Mouse (Mus musculus) A20 (cell line): ENCODE measurements around the gene Abca4.

ENCODE experiments used
- DNase-seq: peaks from one replicate; pipeline ENCODE4 v3.0.0-alpha.2; 2011; ENCODE audit warnings: low read depth, low spot score

Gene Abca4

DNA sequence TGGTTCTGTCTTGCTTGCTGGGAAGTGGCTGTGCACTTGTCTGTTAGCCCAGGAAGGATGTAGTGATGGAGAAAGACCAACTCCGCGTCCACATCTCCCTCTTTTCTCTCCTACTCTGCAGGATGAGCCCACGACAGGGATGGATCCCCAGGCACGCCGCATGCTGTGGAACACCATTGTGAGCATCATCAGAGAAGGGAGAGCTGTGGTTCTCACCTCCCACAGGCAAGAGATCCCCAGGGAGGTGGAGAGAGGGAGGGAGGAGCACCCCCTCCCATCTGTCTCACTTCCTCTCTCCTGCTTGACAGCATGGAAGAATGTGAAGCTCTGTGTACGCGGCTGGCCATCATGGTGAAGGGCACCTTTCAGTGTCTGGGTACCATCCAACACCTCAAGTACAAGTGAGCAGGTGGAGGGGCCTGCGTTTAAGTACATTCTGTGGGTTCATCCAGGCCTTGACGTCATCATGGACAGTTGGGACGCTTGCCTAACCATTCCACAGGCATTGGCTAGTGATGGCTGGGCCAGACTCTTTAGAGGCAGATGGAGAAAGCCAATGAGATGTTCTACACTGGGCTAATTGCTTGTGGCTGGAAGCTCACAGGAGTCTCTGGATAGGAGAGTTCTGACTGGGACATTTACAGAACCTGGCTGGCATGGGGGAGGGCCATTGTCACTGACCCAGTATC, 126.5 kb downstream of the Abca4 start:
- DNase-seq, result no peak

DNA sequence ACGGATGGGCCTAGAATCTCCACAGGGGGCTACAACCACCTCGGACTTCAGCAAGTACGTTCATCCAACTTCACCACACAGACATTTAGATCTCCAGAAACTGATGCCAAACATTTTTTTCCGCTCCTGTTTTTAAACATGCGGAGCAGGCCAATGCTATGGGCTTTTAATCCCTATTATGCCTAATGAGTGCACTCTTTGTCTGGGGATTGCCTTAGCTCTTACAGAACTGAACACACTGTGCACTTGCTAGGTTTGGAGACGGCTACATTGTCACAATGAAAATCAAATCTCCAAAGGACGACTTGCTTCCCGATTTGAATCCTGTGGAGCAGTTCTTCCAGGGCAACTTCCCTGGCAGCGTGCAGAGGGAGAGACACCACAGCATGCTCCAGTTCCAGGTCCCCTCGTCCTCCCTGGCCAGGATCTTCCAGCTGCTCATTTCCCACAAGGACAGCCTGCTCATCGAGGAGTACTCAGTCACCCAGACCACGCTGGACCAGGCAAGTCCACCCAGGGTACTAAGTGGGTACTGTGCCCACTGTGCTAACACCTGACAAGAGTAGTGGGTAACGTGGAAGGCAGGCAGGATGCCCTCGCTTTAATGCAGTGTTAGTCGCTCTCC, 129.4 kb downstream of the Abca4 start:
- no peak for DNase-seq

DNA sequence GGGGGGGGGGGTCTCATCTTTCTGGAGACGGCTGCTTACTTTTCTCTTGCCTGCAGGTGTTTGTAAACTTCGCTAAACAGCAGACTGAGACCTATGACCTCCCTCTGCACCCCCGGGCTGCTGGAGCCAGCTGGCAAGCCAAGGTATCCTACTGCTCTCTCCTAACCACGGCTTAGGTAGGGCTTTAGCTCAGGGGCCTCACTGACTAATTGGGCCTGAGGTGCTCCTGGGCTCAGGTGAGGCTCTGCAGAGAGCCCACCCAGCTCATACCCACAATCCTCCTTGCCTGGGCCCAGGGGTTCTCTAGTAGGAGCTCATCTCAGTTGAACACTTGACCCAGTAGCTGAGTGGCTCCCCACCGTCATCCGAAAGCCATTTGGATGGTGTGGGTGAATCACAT, 131.8 kb downstream of the Abca4 start:
- no peak for DNase-seq

DNA sequence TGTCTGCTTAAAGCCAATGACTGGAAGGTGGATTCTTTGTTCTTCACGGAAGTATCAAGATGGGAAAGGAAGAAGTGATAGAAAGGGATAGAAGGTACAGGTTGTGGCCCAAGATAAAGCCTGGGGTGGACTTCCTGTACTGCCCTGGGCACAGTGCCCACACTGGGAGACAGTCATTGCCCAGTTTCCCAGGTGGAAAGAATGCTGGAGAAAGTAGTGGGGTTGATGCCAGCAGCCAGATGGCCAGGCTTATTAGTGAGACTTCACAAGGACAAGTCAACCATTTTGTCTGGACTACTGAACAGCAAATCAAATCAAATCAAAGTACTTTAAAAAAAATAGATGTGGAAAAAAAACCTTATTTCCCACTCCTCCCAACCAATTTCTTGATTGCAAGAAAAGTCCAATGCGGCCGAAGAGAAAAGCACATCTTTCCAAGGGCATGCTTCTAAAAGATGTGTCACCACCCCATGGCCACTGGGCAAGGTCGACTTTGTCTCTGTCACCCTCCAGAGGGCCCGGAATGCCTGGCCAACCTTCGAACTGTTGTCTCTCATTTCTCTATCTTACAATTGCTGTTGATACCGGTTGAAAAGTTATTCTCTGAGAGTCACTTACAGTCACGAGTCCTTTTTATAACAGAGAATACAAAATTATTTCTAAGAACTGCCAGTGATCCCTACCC, 132.6 kb downstream of the Abca4 start:
- no peak for DNase-seq

DNA sequence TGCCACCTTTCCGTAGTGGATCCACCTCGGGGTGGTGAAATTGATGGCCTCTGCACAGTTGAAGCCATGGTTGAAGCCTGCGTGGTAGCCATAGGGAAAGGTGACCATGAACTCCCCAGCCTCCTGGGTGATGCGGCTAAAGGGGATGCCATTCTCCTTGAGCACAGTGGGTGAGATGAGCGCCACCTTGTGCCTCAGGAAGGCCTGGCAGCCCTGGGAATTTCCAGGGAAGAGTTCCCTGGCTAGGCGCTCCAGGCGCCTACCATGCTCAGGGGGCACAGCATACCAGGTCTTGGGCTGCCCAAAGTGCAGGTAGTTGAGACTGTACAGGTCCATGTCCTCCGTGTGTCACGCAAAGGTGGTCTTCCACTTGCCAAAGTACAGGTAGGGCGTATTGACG, 139.9 kb downstream of the Abca4 start:
- no peak for DNase-seq

DNA sequence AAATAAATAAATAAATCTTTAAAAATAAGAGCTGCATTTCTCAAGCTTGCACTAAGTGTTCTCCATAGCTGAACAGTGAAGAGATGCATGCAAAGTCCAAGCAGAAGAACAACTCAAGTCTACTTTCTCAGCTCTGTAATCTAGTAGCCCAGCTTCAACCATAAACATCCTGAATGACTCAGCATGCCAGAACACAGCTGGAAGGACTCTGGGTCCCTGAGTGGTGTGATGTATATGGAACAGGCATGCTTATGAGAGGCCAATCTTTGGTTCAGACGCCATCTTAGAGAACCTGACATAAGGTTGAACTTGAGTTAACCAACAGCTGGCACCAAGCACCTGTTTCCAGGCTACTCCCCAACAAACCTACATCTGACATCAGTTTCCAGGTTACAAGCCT, 142.7 kb downstream of the Abca4 start:
- DNase-seq, result no peak

DNA sequence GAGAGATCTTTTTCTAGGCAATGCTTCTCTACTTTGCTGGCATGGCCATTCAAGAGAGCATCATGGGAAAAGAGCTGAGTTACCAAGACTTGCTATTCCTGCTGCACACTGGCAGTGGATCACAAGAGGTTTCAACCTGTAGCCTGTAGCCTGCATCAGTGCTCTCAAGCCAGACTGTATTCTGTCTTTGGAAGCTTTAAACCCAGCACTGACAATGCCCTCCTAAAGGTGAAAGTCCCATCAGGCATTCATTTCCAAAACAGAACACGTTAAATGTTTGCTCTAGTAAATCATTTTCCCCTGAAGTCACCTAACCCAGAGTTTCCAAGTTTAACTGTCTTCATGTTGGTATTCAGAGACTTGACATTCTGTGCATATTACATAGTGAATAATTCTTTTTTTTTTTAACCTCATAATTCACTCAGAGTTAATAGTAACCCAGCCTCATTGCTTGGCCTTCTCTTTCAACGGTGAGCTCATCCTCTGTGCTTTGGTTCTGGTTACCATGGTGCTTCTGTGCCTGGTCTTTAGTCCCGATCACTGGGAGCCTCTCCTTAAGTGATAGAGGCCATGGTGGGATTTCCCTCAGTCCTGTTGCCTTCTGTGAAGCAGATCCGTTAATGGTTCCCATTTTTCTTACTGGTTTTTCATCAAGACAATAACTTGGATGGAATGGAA, 152.5 kb downstream of the Abca4 start:
- no peak for DNase-seq

DNA sequence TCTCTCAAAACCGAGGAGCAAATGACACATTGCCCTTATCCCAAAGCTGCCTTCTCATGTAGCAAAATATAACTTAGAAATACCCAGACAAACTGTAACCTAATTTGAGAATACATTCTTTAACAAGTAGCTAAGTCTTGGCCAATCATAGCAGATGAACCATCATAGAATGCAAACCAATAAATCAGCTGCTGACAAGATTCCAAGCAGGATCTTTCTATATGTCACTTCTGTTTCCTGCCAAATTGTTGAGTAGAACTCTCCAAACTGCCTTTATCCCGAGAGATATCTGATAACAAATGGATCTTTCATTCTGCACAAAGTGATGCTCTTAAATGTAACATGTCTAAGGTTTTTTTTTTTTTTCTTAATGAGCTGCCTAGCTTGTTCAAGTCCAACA, 154.3 kb downstream of the Abca4 start:
- DNase-seq, result no peak

DNA sequence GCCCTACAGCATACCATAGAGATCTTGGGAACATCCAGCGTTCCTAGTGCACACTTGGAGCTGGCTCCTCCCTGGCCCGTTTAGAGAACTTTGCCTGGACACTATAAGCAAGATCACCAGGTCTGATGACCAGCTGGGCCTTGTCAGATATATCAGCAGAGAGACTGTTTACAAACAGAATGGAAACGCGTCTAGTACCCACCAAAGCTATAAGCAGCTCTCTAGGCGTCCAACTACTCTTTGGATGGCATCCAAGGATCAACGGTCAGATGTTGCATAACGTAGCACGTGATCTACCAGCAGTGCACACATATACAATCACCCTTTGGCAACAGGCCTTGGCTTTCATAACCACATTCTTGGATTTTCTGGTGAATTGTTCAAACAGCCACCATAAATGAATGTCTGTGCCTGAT, 154.7 kb downstream of the Abca4 start:
- no peak for DNase-seq

DNA sequence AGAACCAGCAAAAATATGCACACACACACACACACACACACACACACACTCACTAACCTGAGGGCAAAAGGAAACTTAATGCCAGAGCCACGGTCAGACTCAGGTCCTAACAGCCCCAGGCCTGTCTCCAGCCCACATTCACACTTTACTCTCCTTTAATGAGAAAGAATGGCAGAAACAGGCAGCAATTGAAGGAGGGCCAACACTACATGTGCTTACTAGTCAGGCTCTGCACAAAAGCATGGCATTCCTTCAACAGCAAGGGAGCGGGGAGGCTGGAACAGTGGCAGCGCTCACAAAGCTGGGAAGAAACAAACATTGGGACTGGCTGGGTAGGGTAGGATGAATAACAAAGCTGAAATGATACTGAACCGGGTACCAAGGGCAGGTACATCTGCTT, 155.4 kb downstream of the Abca4 start:
- DNase-seq, result no peak

DNA sequence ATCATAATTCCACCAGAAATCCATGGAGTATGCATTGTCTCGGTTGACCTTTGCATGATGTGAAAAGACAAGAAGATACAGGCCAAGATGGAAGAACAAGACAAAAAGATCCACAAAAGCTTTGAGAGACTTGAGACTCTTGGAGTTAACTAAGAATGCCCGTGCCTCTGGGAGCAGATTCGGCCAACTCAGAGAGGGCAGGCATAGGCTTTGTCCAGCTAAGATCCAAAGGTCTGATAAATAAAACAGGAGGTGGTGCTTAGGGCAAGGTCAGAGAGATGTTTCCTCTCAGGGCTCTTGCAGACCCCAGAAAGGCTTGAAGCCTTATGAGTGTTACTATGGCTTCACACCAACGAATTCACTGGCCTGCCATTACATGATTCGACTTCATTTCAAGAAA, 155.8 kb downstream of the Abca4 start:
- DNase-seq, result no peak

DNA sequence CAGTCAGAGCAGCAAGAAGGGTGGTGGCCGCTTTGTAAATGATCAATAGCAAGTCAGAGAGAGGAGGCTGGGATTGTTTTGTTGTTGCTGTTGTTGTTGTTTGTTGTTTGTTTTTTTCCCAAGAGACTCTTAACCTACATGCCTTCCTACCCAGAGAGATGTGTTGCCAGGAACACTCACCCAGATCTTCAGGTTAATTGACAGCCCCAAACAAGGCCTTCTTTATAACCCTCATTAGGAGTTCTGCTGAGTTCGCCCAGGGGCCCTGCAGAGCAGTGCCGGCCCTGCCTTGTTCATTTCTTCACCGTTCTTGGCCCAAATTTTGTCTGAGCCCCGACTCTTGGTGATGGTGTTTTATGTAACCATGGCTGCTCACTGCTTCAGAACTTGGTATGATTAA, 156.2 kb downstream of the Abca4 start:
- DNase-seq, result no peak

DNA sequence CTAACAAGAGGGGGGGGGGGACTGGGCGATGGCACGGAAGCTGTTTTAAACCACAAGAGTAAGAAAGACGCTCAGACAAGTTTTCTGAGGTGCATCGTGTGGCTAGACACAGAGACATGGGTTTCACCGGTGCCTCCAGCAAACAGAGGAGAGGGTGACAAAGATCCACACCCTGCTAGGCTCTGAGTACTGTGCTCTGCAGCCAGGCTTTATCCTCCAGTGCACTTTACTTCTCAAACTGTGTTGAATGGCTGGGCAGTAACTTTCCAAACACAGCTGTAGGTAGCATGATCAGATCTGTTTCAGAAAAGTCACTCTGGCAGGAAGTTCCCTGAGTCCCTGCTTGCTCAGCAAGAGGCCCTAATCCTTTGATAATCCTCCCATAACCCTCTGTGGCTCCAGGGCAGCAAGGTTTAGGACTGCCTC, 158.1 kb downstream of the Abca4 start:
- no peak for DNase-seq

DNA sequence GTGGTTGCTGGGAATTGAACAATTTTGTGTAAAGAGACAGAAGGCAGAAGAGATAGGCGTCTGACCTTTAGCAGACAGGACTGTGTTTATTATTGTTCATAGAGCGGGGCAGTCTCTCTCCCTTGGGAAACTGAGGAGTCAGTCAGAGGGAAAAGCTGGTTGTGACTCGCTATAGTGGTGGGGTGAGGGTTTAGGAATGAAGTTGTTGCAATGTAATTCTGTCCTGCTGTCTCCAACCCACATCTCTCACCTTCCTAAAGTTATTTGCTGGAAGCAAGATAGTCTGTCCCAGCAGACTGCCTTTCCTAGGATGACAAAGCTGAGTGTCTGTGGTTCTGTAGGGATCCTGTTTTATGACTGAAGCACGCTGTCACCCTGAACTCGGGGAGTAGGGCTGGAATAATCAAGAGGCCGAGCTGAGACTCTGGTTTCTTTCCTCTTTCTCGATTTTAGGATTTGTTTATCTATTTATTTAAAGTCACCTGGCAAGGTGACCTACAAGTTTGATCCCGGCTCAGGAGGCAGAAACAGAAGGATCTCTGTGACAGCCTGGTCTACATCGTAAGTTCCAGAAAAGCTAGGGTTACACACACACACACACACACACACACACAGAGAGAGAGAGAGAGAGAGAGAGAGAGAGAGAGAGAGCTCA, 159.6 kb downstream of the Abca4 start:
- no peak for DNase-seq

DNA sequence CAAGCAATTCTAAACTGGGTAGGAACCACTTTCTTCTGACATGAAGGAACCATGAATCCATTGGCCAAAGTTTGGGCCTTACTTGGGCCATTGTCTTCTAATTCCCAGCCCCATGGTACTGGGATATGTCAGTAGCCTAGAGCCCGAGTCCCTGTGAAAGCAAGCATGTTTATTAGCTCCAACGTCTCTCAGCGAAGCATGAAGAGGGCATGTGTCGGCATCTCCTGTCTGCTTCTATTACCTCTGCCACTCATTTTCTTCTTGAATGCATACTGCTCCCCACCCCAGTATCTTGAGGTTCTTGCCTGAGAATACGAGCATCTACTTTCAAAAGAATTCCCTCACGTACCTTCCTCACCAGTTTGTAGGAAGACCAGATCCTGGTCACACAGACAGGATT, 161.5 kb downstream of the Abca4 start:
- no peak for DNase-seq

DNA sequence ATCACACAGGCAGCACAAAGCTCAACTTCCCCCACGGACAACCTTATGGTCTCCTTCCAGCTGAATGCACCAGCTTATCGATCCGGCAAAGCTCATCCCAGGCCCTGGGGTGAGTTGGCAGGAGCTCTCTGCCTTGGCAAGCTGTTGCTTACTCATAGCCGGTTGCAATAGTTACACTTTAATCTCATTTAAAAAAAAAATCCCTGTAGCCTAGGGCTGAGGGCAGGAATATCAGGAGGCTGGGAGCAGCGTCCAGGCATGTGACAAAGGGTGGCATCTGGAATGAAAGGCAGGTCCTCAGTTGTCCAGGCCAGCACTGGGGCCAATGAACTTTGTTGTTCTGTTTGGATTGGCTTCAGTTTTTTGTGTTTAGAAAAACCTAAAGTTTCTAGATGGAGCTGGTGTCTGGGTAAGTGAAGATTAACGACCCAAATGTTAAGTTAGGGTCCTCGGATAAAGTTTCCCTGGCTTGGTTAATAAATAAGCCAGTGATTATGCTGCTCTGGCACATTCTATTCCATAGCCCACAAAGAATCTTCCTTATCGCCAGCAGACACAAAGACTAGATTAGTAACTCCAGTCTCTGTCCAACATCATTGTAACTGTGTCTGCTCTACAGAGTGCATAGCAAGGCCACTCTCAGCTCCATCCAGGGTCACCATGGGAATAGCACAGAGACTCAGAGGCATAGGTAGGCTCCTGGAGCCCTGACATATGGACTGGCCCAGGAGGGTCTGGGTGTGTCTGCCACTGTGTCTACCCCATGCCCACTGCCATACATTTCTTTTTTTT, 162.2 kb downstream of the Abca4 start:
- DNase-seq, result no peak

DNA sequence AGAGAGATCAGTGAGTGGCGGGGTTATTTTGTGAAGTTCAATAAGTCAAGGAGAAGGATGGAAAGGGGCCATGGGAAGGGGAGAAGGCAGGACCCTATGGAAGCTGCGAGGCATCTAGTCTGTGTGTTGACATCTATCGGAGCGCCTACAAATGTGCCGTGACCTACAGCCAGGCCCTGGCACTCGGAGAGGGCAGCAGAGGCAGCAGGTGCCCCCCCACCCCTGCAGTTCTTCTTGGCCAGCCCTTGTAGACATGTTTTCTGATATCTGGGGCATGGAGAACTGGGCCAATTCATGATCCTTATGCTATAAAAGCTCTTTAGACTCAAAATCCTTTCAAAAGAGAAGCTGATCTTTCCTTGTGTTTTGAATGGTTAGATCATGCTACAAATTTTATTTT, 163.5 kb downstream of the Abca4 start:
- DNase-seq, result no peak

DNA sequence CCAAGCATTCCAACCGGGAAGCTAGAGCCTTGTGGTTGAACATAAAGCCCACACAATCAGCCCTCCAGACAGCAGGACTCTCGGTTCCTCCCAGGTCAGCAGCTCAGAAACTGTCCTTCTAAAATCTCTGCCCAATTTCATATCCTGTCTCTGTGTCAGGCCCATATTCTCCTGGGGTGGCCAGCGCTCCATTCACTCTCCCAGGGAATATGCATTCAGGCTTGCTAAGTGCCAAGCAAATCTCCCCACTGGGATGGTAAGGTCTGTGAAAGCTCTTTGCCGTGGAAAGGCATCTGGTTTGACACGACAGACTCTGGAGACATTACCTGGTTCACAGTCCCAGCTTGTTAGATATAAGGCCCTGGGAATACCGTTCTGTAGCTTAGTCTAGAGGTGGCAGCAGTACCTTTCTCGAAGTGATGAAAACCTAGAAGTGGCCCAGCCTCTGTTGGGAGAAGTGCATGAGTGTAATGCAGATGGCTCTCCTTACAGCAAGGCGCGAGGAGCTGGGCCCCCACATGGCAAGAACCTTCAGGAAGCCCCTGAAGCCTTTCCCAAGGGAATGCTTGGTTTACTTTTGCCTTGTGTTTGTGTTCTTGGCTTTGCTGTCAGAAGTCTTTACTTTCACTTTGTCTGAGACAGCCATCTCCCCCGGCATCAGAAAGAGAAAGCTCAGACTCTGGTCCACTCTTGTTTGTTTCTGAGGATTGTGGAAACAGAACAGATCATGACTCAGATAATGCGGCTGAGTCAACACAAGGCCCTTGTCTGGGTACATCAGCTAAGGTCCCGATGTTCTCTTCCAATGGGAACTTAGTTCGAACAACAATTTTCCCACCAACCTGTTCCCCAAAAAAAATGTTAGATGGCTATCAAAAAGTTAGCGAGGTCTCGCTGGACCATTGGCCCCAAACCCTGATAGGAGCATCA, 164.3 kb downstream of the Abca4 start:
- DNase-seq, result no peak

DNA sequence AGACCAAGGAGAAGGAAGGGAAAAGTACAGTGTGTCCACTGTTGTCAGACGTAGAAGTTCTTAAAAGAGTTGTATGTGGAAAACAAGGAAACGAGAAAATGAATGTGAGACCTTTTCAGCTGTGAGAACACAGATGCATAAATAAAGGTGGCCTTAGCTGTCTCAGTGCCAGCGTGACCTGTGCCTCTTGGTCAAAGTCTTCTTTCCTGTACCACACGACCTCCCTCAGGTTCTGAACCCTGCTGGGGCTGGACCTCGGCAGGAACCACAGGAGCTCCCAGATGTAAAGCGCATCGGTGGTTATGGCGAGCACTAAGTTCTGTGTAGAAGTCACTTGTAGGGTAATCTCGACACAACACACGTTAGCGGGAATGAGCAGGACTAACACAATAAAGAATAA, 165.3 kb downstream of the Abca4 start:
- no peak for DNase-seq

DNA sequence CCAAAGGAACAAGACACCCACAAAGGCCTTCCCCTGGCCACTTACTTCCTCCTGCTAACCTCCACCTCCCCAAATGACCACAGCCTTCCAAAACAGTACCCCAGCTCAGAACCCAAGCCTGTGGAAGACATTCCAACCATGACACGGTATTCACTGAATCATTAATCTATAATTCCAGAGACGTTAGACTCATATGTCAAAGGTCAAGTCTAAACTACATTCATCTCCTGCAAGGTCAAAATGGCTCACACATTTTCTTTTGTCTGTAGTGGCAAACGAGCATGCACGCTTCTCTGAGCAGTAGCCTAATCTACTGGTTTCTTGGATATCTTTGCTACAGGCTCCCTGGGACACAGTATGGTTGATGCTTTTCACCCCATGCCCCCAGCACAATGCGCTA, 166.2 kb downstream of the Abca4 start:
- no peak for DNase-seq
